Mouse (Mus musculus) thymus, adult 2 months (tissue): ENCODE measurements around the gene Cxcl3. TPM values are rescaled to one million over a fixed set of nuclear protein-coding genes. Genes with fewer than 3 reads are reported as not detected.
"Not testable (repeated sequence)": the region's sequence is repeated elsewhere in the genome, so short reads cannot be mapped to it uniquely, and the experiment has no call there.

ENCODE experiments used
- DNase-seq: peaks from one replicate; pipeline ENCODE4 v3.0.0; 2021
- H3K27ac ChIP-seq: fragments of 200-500 bp; 2 replicates; pipeline ENCODE4 v1.5.1; 2012; ENCODE audit warnings: low read length, control low read depth; ENCODE audit not compliant: control insufficient read depth, insufficient read depth
- H3K27me3 ChIP-seq: fragments of 200-500 bp; 2 replicates; pipeline ENCODE4 v1.6.1; 2012; ENCODE audit warnings: mild to moderate bottlenecking, low read length, moderate library complexity, mixed read lengths; ENCODE audit not compliant: control insufficient read depth, insufficient read depth
- H3K36me3 ChIP-seq: fragments of 200-500 bp; 2 replicates; pipeline ENCODE4 v1.6.1; 2012; ENCODE audit warnings: mild to moderate bottlenecking, low read length, moderate library complexity; ENCODE audit not compliant: control insufficient read depth, insufficient read depth
- H3K4me1 ChIP-seq: fragments of 200-500 bp; replicated peaks from 2 replicates; pipeline ENCODE4 v1.6.1; 2012; ENCODE audit warnings: low read length; ENCODE audit not compliant: control insufficient read depth, insufficient read depth
- H3K4me3 ChIP-seq: fragments of 200-500 bp; 2 replicates; pipeline ENCODE4 v1.5.1; 2012; ENCODE audit warnings: mild to moderate bottlenecking, low read length, control low read depth, moderate library complexity; ENCODE audit not compliant: control insufficient read depth, insufficient read depth
- CTCF ChIP-seq: fragments of 200-500 bp; IDR thresholded peaks from 2 replicates; pipeline ENCODE4 v1.5.1; 2012; ENCODE audit warnings: mild to moderate bottlenecking, control low read depth, low read length, moderate library complexity, borderline replicate concordance; ENCODE audit not compliant: control insufficient read depth, poor library complexity, insufficient read depth; ENCODE audit errors: extremely low read depth
- POLR2A ChIP-seq: fragments of 200-500 bp; IDR thresholded peaks from 2 replicates; pipeline ENCODE4 v1.6.1; 2012; ENCODE audit warnings: mild to moderate bottlenecking, low read length, control low read depth, moderate library complexity; ENCODE audit not compliant: control insufficient read depth, poor library complexity, insufficient read depth; ENCODE audit errors: extremely low read depth
- WGBS: fragments of 180-500 bp; shearing (Covaris S2); methylation state at CpG from one replicate; pipeline ENCODE4 v1.1.7; 2018; 5-methylcytosine and 5-hydroxymethylcytosine counted together
- polyA plus RNA-seq: library from polyadenylated mRNA; depleted of rRNA; stranded (reverse); fragments of >200 nt; gene quantifications from 2 replicates; pipeline ENCODE4 v1.2.3, GENCODE M21; 2012

Cxcl3 gene
- polyA plus RNA-seq, 1 experiment, result 6.0 TPM

- no peak for TF ChIP-seq POLR2A
- no peaks in the 10 kb centered on the region for H3K27me3 ChIP-seq
- no peak overlapping the region for H3K27ac ChIP-seq
- DNase-seq, result no peak
- no peaks in the 10 kb centered on the region for H3K4me1 ChIP-seq
- no peak overlapping the region for H3K4me3 ChIP-seq
- 15% methylated on average over 11 of the region's 11 CpGs for whole genome bisulfite sequencing
- no peaks in the 10 kb centered on the region for H3K36me3 ChIP-seq
Observed at GRCm38 (mm10) chr5:90789306-90790073, 3.6 kb downstream of the Cxcl3 start.

- no peak overlapping the region for H3K4me3 ChIP-seq
- TF ChIP-seq POLR2A, result no peak
- TF ChIP-seq CTCF, result no peak
- no peak overlapping the region for H3K27ac ChIP-seq
- no peaks in the 10 kb centered on the region for H3K27me3 ChIP-seq
- WGBS, result 6% methylated on average over 8 of the region's 8 CpGs
- DNase-seq, result no peak
- H3K36me3 ChIP-seq, result no peaks in the 10 kb centered on the region
- H3K4me1 ChIP-seq, result no peaks in the 10 kb centered on the region
Observed at GRCm38 (mm10) chr5:90790074-90790502, 4.2 kb downstream of the Cxcl3 start.

GRCm38 (mm10) chr5:90794195-90794625 is 8.3 kb downstream of the Cxcl3 start, which contains the start of gene Cxcl15:
Gene Cxcl15, plus strand, starts transcription at chr5:90794534.
- TF ChIP-seq POLR2A (no peak), CTCF (no peak)
- Histone ChIP-seq H3K36me3 (no peaks in the 10 kb centered on the region), H3K27me3 (no peaks in the 10 kb centered on the region), H3K4me3 (no peak within 1 kb of the TSS), H3K27ac (no peak within 1 kb of the TSS), H3K4me1 (no peaks in the 10 kb centered on the region)
- WGBS, result 79% methylated on average over 5 of the region's 5 CpGs
- DNase-seq, result no peak

- not testable (repeated sequence) for H3K4me3 ChIP-seq, H3K36me3 ChIP-seq, H3K4me1 ChIP-seq, DNase-seq, H3K27me3 ChIP-seq, H3K27ac ChIP-seq
- WGBS, result 95% methylated on average over 2 of the region's 2 CpGs
Observed at GRCm38 (mm10) chr5:90795392-90795791, 9.5 kb downstream of the Cxcl3 start.

- TF ChIP-seq CTCF, result no peak
- no peak for TF ChIP-seq POLR2A
- no peaks in the 10 kb centered on the region for H3K27me3 ChIP-seq
- H3K27ac ChIP-seq, result no peak overlapping the region
- no peaks in the 10 kb centered on the region for H3K36me3 ChIP-seq
- no peaks in the 10 kb centered on the region for H3K4me1 ChIP-seq
- H3K4me3 ChIP-seq, result no peak overlapping the region
- no peak for DNase-seq
Observed at GRCm38 (mm10) chr5:90804574-90804973, 18.7 kb downstream of the Cxcl3 start.

GRCm38 (mm10) chr5:90806050-90806449 is 20.1 kb downstream of the Cxcl3 start:
- no peak for TF ChIP-seq CTCF
- no peak overlapping the region for H3K4me3 ChIP-seq
- no peaks in the 10 kb centered on the region for H3K36me3 ChIP-seq
- no peak for DNase-seq
- no peaks in the 10 kb centered on the region for H3K27me3 ChIP-seq
- no peak overlapping the region for H3K27ac ChIP-seq
- no peaks in the 10 kb centered on the region for H3K4me1 ChIP-seq
